Mouse (Mus musculus): ENCODE data around the gene Oprd1.

Gene Oprd1

GRCm38 (mm10) chr4:132144080-132144841 lies at the start of gene Oprd1:
Gene Oprd1, minus strand, starts transcription at chr4:132144486.
- Histone ChIP-seq H3K27me3 (ENCODE audit: control insufficient read depth, insufficient read depth, low read length, poor library complexity, severe bottlenecking) (0 out of 2 replicates have a peak, but pooled peaks cover 2% of the 10 kb centered on the region), H3K36me3 (ENCODE audit: control insufficient read depth, insufficient read depth, low read length, poor library complexity, severe bottlenecking) (no peaks in the 10 kb centered on the region)
- DNase-seq (ENCODE audit: low read depth, low spot score), result no peak

GRCm38 (mm10) chr4:132187826-132188401 lies 43.6 kb upstream of the Oprd1 start:
- DNase-seq (ENCODE audit: low read depth, low spot score), result no peak
- no peaks in the 10 kb centered on the region for H3K27me3 ChIP-seq (ENCODE audit: control insufficient read depth, insufficient read depth, low read length, poor library complexity, severe bottlenecking)
- H3K36me3 ChIP-seq (ENCODE audit: control insufficient read depth, insufficient read depth, low read length, poor library complexity, severe bottlenecking), result peaks cover 9% of the 10 kb centered on the region; the same call in 1 of the 2 replicates

DNA sequence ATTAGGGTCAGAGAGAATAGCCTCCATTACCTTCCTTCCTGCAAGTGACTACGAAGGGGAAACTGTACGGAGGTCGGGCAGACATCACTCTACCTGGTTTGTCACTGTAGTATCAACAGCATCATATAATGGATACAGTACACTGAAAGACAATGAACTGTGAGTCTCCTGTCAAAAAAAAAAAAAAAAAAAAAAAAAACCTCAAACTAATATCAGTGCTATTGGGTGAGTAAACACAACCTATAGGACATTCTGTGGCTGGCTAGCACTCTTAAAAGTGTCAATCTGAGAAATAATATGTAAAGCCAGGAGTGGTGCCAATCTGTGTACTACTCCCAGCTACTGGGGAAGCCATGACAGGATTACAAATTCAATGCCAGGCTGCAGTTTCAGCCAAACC lies 38.9 kb upstream of the Oprd1 start:
- H3K36me3 ChIP-seq (ENCODE audit: control insufficient read depth, insufficient read depth, low read length, poor library complexity, severe bottlenecking), result peaks cover 10% of the 10 kb centered on the region
- no peaks in the 10 kb centered on the region for H3K27me3 ChIP-seq (ENCODE audit: control insufficient read depth, insufficient read depth, low read length, poor library complexity, severe bottlenecking)
- DNase-seq (ENCODE audit: low read depth, low spot score), result no peak

- Histone ChIP-seq H3K27me3 (ENCODE audit: control insufficient read depth, insufficient read depth, low read length, poor library complexity, severe bottlenecking) (no peaks in the 10 kb centered on the region), H3K36me3 (ENCODE audit: control insufficient read depth, insufficient read depth, low read length, poor library complexity, severe bottlenecking) (peaks cover 10% of the 10 kb centered on the region; the same call in 1 of the 2 replicates)
- DNase-seq (ENCODE audit: low read depth, low spot score), result peak; percentile 50
These were observed 37.7 kb upstream of the Oprd1 start for GRCm38 (mm10) chr4:132181721-132182658.

DNA sequence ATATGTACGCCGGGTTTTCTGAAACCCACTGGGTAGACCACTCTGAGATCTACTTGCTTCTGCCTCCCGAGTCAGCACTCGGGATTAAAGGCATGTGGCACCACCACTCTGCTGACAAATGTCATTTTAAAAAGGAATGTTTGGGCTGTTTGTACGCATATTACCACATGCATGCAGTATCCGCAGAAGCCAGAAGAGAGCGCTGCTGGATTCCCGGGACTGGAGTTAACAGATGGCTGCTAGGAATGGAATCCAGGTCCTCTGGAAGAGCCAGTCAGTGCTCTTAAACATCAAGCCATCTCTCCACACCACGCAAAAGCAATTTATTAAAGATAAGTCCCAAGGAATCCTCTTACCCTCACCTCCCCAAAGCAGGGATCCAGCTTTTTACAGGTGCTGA lies 36.4 kb upstream of the Oprd1 start:
- H3K27me3 ChIP-seq (ENCODE audit: control insufficient read depth, insufficient read depth, low read length, poor library complexity, severe bottlenecking), result no peaks in the 10 kb centered on the region
- no peak for DNase-seq (ENCODE audit: low read depth, low spot score)
- H3K36me3 ChIP-seq (ENCODE audit: control insufficient read depth, insufficient read depth, low read length, poor library complexity, severe bottlenecking), result peaks cover 7% of the 10 kb centered on the region; the same call in 1 of the 2 replicates

GRCm38 (mm10) chr4:132178630-132179059 lies 34.4 kb upstream of the Oprd1 start:
- Histone ChIP-seq H3K36me3 (ENCODE audit: control insufficient read depth, insufficient read depth, low read length, poor library complexity, severe bottlenecking) (peaks cover 6% of the 10 kb centered on the region; the same call in 1 of the 2 replicates), H3K27me3 (ENCODE audit: control insufficient read depth, insufficient read depth, low read length, poor library complexity, severe bottlenecking) (no peaks in the 10 kb centered on the region)
- peak; percentile 87 for DNase-seq (ENCODE audit: low read depth, low spot score)

DNA sequence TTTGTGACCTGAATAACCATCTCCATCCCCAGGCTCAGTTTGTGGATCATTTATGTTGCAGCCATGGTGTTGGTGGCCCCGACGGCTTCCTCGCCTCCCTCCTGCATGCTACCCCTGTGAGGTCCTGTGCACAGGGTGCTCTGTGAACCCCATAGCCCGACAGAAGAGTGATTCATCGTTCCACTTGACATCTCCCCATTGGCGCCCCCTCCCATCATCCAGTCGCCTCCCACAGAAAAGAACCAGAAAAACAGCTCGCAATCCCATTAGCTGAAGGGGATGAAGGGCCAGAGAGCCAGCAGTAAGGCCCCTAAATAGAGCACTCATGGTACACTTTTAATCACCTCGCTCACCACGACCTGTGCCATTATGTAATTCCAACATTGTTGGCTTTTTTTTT lies 32.2 kb upstream of the Oprd1 start:
- DNase-seq (ENCODE audit: low read depth, low spot score), result no peak
- Histone ChIP-seq H3K36me3 (ENCODE audit: control insufficient read depth, insufficient read depth, low read length, poor library complexity, severe bottlenecking) (no peaks in the 10 kb centered on the region), H3K27me3 (ENCODE audit: control insufficient read depth, insufficient read depth, low read length, poor library complexity, severe bottlenecking) (no peaks in the 10 kb centered on the region)

DNA sequence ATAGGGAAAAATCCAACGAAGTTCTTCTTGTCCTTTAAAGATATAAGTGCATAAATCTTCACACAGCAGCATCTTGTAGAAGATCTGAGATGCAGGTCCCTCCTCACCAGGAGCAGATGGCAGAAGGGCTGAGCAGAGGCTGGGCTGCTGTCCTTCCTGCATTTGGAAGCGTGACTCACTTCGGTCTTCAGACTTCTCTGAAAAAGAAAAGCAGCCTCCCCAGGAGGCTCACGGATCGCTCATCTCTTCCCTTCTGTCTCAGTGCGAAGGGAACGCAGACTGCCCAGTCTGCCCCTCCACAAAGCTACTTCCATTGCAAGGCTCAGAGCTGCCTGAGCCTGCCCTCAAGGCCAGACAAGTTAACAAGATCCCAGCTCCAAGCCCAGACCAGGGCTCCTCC lies 26.6 kb upstream of the Oprd1 start:
- no peaks in the 10 kb centered on the region for H3K27me3 ChIP-seq (ENCODE audit: control insufficient read depth, insufficient read depth, low read length, poor library complexity, severe bottlenecking)
- H3K36me3 ChIP-seq (ENCODE audit: control insufficient read depth, insufficient read depth, low read length, poor library complexity, severe bottlenecking), result no peaks in the 10 kb centered on the region
- DNase-seq (ENCODE audit: low read depth, low spot score), result no peak

- no peak for DNase-seq (ENCODE audit: low read depth, low spot score)
- Histone ChIP-seq H3K36me3 (ENCODE audit: control insufficient read depth, insufficient read depth, low read length, poor library complexity, severe bottlenecking) (no peaks in the 10 kb centered on the region), H3K27me3 (ENCODE audit: control insufficient read depth, insufficient read depth, low read length, poor library complexity, severe bottlenecking) (no peaks in the 10 kb centered on the region)
These were observed 25.5 kb upstream of the Oprd1 start for GRCm38 (mm10) chr4:132169761-132170160.

DNA sequence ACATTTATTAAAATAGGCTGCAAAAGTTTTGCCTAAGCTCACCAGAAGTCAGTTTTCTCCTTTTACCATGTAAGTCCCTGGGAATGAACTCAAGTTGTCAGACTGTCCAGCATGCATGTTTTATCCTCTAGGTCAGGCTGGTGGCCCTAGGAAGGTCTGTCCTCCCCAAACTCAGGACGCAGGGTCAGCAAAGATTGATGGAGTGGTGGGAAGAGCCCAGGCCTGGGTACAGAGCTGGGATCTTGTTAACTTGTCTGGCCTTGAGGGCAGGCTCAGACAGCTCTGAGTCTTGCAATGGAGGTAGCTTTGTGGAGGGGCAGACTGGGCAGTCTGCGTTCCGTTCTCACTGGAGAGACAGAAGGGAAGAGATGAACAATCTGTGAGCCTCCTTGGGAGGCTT lies 25.0 kb upstream of the Oprd1 start:
- no peaks in the 10 kb centered on the region for H3K27me3 ChIP-seq (ENCODE audit: control insufficient read depth, insufficient read depth, low read length, poor library complexity, severe bottlenecking)
- no peak for DNase-seq (ENCODE audit: low read depth, low spot score)
- H3K36me3 ChIP-seq (ENCODE audit: control insufficient read depth, insufficient read depth, low read length, poor library complexity, severe bottlenecking), result no peaks in the 10 kb centered on the region

DNA sequence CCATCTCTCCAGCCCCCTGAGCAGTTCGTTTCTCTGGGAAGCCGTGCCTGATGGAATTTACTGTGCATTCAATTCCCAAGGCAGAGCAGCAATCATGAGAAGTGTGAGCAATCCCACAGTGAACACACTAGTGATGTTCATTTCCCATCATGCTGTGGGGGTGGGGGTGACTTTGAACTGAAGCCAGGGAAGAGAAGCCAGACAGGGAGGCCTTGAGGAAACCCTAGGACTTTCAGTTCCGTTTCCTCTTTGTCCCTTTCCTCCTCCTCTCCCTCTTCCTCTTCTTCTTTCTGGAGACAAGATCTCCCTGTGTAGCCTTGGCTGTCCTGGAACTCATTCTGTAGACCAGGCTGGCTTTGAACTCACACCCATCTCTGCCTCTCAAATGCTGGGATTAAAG lies 23.1 kb upstream of the Oprd1 start:
- no peaks in the 10 kb centered on the region for H3K36me3 ChIP-seq (ENCODE audit: control insufficient read depth, insufficient read depth, low read length, poor library complexity, severe bottlenecking)
- no peak for DNase-seq (ENCODE audit: low read depth, low spot score)
- no peaks in the 10 kb centered on the region for H3K27me3 ChIP-seq (ENCODE audit: control insufficient read depth, insufficient read depth, low read length, poor library complexity, severe bottlenecking)

DNA sequence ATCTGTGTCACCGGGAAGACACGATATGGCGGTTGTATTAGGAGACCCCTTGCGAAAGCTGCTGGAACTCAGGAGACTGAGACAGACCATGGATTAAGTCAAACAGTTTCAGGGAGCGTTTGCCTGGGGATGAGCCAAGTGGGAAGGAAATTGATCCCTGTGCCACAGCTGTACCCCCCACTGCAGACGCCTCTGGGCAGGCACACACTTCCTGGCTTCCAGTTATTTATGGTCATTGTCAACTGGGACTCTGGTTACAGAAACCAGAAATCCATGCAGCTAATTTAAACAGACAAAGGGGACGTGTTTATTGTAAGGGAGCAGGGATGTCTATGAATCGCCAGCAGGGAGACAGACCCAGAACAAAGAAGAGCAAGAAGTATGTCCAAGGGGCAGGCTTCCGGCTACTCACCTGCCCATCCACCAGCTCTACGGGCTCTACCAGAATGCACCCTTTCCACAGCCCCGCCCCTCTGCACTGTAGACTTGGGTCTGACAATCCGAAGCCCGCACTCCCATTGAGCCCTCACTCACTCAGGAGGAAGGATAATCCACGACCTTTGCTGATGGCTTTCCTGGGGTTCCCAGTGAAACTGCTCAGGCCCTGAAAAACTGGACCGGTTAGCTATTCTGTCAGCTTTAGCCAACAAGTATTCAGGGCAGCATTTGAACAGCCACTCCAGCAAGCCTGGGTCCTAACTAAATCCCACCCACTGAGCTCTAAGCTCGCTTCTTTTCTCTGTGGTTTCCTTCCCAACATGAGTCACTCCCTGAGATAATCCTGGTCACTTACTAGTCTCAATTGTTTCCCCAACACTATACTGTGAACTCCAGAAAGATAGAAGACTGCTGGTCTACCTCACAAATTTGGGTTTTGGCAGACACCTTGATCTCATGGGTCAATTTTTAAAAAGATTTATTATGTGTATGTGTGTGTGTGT lies 22.3 kb upstream of the Oprd1 start:
- DNase-seq (ENCODE audit: low read depth, low spot score), result no peak
- H3K36me3 ChIP-seq (ENCODE audit: control insufficient read depth, insufficient read depth, low read length, poor library complexity, severe bottlenecking), result no peaks in the 10 kb centered on the region
- H3K27me3 ChIP-seq (ENCODE audit: control insufficient read depth, insufficient read depth, low read length, poor library complexity, severe bottlenecking), result no peaks in the 10 kb centered on the region

- Histone ChIP-seq H3K36me3 (ENCODE audit: control insufficient read depth, insufficient read depth, low read length, poor library complexity, severe bottlenecking) (no peaks in the 10 kb centered on the region), H3K27me3 (ENCODE audit: control insufficient read depth, insufficient read depth, low read length, poor library complexity, severe bottlenecking) (no peaks in the 10 kb centered on the region)
- no peak for DNase-seq (ENCODE audit: low read depth, low spot score)
These were observed 21.4 kb upstream of the Oprd1 start for GRCm38 (mm10) chr4:132165691-132166090.
